Mouse (Mus musculus) cortical plate, adult 2 months (tissue): ENCODE results near the gene Arhgap24. TPM values are rescaled to one million over a fixed set of nuclear protein-coding genes. Genes with fewer than 3 reads are reported as not detected.

Experiments used
- H3K27ac ChIP-seq: fragments of 200-500 bp; 2 replicates; pipeline ENCODE4 v1.5.1; 2012; ENCODE audit warnings: low read length, control low read depth, inconsistent platforms; ENCODE audit not compliant: insufficient read depth
- H3K4me1 ChIP-seq: fragments of 200-500 bp; 2 replicates; pipeline ENCODE4 v1.6.1; 2011; ENCODE audit warnings: low read length; ENCODE audit not compliant: control insufficient read depth, insufficient read depth
- H3K4me3 ChIP-seq: fragments of 200-500 bp; 2 replicates; pipeline ENCODE4 v1.5.1; 2011; ENCODE audit warnings: mild to moderate bottlenecking, low read length, control low read depth; ENCODE audit not compliant: insufficient read depth
- CTCF ChIP-seq: fragments of 200-500 bp; IDR thresholded peaks from 2 replicates; pipeline ENCODE4 v1.5.1; 2011; ENCODE audit warnings: mild to moderate bottlenecking, control low read depth, low read length; ENCODE audit not compliant: insufficient read depth; ENCODE audit errors: extremely low read depth
- POLR2A ChIP-seq: fragments of 200-500 bp; IDR thresholded peaks from 2 replicates; pipeline ENCODE4 v1.6.1; 2011; ENCODE audit warnings: mild to moderate bottlenecking, low read length, control low read depth; ENCODE audit not compliant: insufficient read depth; ENCODE audit errors: extremely low read depth
- polyA plus RNA-seq: library from polyadenylated mRNA; depleted of rRNA; stranded (reverse); fragments of >200 nt; gene quantifications from 2 replicates; pipeline ENCODE4 v1.2.3, GENCODE M21; 2012

Gene Arhgap24
- polyA plus RNA-seq, 1 experiment, result 4.9 TPM

DNA sequence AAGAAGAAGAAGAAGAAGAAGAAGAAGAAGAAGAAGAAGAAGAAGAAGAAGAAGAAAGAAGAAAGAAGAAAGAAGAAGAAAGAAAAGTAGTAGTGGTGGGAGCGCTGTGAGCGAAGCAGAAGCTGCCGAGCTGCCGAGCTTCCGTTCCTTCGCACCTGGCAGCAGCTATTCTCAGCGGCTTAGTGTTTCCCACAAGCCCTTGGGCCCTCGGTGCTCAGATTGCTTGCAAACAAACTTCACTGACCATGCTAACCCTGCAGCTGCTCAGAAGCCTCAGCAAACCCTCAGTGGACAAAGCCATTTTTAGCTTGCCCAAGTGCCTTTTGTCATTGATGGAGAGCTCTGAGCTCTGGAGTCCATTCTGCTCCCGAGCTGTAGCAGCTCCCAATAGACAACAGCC is 54.1 kb downstream of the Arhgap24 start:
- TF ChIP-seq CTCF, result no peak
- no peak for TF ChIP-seq POLR2A
- H3K4me3 ChIP-seq, result no peak overlapping the region
- no peaks in the 10 kb centered on the region for H3K4me1 ChIP-seq
- H3K27ac ChIP-seq, result no peak overlapping the region

DNA sequence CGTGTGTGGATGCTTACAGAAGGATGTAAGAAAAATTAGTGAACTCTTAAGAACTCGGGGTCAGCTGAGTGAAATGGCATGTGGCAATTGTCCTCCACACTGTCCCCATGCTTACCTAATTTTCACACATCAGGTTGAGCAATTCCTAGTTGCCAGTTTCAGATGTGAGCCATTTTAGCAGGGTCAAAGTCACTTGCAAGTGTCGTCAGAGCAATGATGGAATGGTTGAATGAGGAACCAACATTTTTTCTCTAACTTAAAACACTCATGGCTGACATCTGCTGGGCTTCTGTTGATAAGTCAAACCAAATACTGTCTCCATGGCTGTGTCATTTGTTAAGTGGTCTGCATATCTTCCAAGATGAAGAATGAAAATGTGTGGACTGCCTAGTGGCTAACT is 56.6 kb downstream of the Arhgap24 start:
- TF ChIP-seq POLR2A (no peak), CTCF (no peak)
- Histone ChIP-seq H3K27ac (no peak overlapping the region), H3K4me3 (no peak overlapping the region), H3K4me1 (no peaks in the 10 kb centered on the region)

DNA sequence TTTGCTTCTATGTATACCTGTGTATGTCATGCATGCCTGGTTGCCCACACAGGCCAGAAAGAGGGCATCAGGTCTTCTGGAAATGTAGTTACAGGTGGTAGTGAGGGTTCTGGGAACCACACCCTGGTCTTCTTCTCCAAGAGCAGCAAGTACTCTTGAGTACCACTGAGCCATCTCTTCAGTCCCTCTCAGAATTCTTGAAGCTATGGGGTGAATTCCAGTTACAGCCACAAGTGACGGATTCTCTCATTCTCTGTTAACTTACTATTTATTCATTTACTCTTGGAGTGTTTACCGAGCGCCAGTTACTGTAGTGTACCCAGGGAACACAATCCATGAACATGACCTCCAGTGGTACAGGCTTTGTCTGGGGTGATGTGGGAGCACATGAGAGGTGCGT is 65.1 kb downstream of the Arhgap24 start:
- H3K27ac ChIP-seq, result no peak overlapping the region
- no peaks in the 10 kb centered on the region for H3K4me1 ChIP-seq
- TF ChIP-seq POLR2A (no peak), CTCF (no peak)
- no peak overlapping the region for H3K4me3 ChIP-seq

DNA sequence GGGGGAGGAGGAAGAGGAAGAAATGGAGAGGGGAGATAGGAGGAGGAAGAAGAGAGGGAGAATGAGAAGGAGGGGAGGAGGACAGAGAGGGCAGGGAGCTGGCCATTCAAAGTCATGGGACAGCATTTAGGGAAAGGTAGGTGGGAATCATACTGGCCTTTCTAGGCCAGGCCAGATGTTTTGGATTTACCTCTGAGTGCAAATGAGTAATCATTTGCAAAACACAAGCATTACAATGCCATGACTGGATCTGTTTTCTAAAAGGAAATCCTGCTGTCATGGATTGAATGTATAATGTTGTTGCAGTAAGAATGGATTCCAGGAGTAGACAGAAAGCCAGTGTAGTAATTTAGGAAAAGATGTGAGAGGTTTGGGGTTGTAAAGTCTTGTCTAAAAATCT is 66.6 kb downstream of the Arhgap24 start:
- TF ChIP-seq POLR2A (no peak), CTCF (no peak)
- Histone ChIP-seq H3K27ac (no peak overlapping the region), H3K4me1 (no peaks in the 10 kb centered on the region), H3K4me3 (no peak overlapping the region)

DNA sequence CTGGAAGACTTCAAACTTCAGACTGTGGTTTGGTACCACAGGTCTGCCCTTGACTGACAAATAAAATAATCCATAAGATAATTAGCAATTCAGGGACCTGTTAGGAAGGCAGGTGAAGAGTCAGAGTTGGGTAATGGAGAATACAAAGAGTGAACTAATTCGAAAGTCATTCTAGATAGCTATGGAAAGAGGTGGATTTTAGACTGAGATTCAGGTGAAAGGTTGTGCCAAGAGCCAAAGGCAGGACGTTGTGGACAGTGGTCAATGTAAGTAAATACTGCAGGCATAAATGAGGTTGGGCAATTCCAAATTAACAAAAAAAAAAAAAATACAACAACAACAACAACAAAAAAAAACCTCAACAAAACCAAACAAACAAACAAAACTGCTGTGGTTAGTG is 67.2 kb downstream of the Arhgap24 start:
- no peak overlapping the region for H3K27ac ChIP-seq
- H3K4me3 ChIP-seq, result no peak overlapping the region
- TF ChIP-seq POLR2A (no peak), CTCF (no peak)
- H3K4me1 ChIP-seq, result no peaks in the 10 kb centered on the region

DNA sequence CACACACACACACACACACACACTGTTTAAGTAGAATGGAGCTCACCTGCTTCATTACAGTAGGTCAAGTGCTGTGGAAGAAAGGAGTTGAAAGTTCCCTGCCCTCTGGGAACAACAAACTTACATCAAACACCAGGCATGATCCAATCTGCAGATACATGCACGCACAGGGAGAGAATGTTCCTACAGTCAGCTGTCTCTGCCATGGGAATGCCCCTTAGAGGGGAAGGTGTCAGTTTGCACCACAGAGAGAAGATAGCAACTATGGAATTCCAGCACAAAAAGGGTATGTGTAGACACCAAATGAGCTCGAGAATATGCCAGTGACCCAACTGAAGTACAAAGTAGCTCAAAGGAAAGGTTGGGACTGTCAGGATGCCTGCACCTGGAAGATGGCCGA is 69.0 kb downstream of the Arhgap24 start:
- Histone ChIP-seq H3K4me3 (no peak overlapping the region), H3K27ac (no peak overlapping the region), H3K4me1 (no peaks in the 10 kb centered on the region)
- TF ChIP-seq CTCF (no peak), POLR2A (no peak)

DNA sequence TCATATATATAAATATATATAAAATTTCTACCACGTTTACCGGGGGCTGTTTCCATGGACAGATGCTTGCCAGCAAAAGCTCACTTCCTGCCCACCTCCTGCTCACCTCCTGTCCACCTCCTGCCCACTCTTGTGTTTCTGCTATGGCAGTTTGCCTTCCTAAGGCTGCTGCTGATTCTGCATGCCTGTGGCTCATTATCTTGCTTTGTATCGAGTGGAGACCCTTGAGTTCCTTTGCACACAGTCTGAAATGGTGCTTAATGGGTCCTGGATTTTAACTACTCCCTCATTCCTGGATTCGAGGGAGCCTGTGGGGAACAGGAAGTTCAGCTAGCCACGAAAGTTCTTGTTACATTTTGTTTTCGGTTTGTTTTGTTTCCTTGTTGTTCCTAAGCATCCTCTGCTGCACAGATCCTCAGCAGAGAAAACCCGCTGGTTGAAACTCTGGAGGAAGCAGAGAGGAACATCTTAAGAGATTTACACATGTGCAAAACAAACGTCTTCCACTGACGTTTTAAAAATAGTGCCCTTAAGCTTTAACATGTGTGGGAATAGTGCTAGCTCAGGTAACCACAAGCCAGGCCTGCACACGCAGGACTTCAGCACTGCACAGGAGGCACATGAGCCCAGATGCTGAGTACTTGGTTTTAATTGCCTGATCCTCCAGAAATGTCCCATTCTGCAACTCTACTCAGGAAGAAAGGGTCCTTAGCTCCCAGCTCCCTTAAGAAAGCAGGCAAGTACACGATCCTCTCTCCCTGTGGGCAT is 69.9 kb downstream of the Arhgap24 start:
- no peaks in the 10 kb centered on the region for H3K4me1 ChIP-seq
- no peak overlapping the region for H3K27ac ChIP-seq
- no peak overlapping the region for H3K4me3 ChIP-seq
- no peak for TF ChIP-seq CTCF
- no peak for TF ChIP-seq POLR2A

DNA sequence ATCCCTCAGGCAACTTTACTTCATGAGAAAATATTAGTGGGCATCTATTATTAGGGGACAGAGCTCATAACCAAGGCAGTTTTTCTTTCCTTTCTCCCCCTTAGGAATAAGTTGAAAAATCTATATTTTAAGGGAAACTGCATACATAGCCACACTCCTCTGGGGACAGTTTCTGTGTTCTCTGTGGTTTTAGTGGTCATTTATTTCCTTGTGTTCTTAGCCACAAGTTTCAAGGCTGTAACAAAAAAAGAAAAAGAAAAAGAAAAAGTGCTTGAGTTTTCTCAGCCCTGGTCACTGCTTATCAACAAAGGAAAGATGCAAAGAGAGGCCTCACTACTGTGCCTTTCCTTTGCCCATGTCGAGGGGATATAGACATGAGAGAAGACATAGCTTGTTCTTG is 71.3 kb downstream of the Arhgap24 start:
- Histone ChIP-seq H3K4me3 (no peak overlapping the region), H3K4me1 (no peaks in the 10 kb centered on the region), H3K27ac (no peak overlapping the region)
- no peak for TF ChIP-seq CTCF
- TF ChIP-seq POLR2A, result no peak

DNA sequence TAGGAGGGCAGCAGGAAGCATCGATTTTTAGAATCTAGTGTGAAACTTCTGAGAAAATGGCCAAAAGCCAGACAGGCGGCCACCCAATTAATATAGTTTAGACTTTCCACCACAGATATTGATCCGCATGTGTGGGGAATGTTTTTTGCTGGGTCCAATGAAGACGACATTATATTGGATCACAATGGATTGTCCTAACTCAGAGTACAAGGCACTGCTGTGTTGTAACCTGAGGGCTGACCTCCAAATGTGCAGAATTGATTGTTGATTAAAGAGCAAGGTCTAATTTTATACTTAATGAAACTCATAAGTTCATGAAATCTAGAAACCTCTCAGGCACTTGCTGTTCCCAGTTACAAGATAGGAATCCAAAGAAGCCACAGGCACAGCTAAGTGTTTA is 74.8 kb downstream of the Arhgap24 start:
- no peaks in the 10 kb centered on the region for H3K4me1 ChIP-seq
- H3K4me3 ChIP-seq, result no peak overlapping the region
- TF ChIP-seq POLR2A, result no peak
- TF ChIP-seq CTCF, result no peak
- no peak overlapping the region for H3K27ac ChIP-seq

DNA sequence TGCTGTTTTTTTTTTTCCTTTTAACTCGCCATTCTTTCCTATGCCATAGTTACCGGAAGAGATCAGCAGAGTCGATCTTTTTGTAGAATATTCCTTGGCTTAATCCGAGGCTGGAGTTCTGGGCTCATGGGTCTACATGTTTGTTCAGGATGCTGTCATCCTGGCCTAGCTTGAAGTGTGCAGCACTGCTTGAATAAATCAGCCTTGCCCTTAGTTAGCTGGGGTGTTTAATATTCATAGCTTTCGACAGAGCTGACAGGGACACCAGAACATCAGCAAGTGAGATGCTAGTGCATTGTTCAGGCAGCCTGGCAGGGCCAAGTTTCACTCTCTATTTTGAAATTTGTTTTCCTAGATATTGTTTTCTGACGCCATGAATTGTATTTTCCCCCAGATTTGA is 79.1 kb downstream of the Arhgap24 start:
- TF ChIP-seq CTCF (no peak), POLR2A (no peak)
- no peak overlapping the region for H3K27ac ChIP-seq
- H3K4me3 ChIP-seq, result no peak overlapping the region
- H3K4me1 ChIP-seq, result no peaks in the 10 kb centered on the region

DNA sequence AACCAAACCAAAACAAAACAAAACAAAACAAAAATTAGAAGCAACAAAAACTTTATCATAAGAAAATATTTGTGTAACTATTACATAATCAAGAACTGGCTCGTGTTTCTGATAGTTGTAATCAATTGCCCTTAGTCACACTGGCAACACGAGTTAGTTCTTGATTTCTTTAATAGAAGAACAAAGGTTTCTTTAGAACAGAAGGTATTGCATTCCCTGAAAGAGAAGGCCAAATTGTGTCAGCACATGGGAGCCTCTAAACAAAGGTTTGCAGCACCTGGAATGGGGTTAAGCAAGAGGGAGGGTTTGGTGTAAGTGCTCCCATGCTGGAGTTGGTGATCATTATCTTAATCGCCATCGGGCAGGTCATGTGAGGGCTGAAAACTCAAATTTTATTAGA is 82.8 kb downstream of the Arhgap24 start:
- Histone ChIP-seq H3K27ac (no peak overlapping the region), H3K4me3 (no peak overlapping the region), H3K4me1 (no peaks in the 10 kb centered on the region)
- TF ChIP-seq CTCF (no peak), POLR2A (no peak)

DNA sequence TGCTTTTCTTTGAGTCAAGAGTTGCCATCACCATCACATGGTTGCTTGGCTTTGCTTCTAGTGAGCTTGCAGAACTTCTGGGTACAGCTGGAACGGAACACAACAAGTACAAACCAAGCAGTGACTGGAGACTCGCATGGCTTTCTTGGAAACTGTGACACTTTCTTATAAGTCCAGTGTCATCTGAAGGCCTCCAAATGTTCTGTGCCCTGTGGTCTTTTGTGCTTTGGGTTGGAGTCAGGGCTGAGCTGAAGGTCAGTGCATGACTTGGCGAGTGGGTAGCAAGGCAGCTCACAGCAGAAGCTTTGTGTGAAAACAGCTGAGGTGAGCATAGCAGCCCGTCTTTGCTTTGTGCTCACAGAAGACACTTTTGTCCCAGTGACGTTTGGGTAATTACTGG is 87.6 kb downstream of the Arhgap24 start:
- TF ChIP-seq CTCF, result no peak
- TF ChIP-seq POLR2A, result no peak
- Histone ChIP-seq H3K27ac (no peak overlapping the region), H3K4me1 (no peaks in the 10 kb centered on the region), H3K4me3 (no peak overlapping the region)
